9 mouse cellular contexts compared by ENCODE assay signal in the genomic region with DNA sequence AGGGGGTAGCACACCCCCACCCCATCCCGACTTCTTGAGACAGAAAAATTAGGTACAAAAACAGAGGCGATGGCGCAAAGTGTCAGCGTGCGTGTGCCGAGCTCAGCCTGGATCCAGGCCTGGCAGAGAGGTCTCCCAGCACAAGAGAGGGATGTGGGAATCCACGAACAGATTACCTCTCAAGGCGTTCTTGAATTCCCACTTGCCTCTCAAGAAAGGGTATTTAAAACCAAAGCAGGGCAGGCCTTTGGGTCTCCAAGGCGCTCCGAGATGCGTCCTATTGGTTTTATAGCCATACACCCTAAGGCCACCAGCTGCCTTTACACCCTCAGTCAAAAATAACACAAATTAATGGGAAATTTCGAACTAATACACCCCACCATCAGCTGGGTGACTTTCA. TPM values are rescaled to one million over a fixed set of nuclear protein-coding genes. Genes with fewer than 3 reads are reported as not detected.
DNase-seq lines count a peak whose midpoint lies in the region; ATAC-seq and TF ChIP-seq lines count a peak whose summit lies in the region.
"Had no signal": no experiment of that assay in that cellular context is flagged by ENCODE, and none has a peak within 500 bp of the region (broad histone marks: within the 10 kb centered on the region; RNA-seq: fewer than 3 reads in every experiment).

No protein-coding gene starts in this region.

- peaks cover 83% of the 10 kb centered on the region for H3K27me3 ChIP-seq in heart, embryonic 12.5 days (replicated peaks)
- peaks cover 89% of the 10 kb centered on the region for H3K27me3 ChIP-seq in hindbrain, embryonic 10.5 days (ENCODE audit: insufficient read depth, poor library complexity, severe bottlenecking)
- peaks cover 73% of the 10 kb centered on the region for H3K27me3 ChIP-seq in liver, postnatal 0 days (ENCODE audit: insufficient read depth, low read length)

- no peak overlapping the region for H3K9ac ChIP-seq in heart, embryonic 12.5 days
- H3K9ac ChIP-seq in liver, postnatal 0 days (replicated peaks) = no peak overlapping the region

- H3K4me1 ChIP-seq in heart, embryonic 12.5 days (replicated peaks) = peaks cover 30% of the 10 kb centered on the region
- H3K4me1 ChIP-seq in hindbrain, embryonic 10.5 days (replicated peaks) = peaks cover 37% of the 10 kb centered on the region
- peaks cover 20% of the 10 kb centered on the region for H3K4me1 ChIP-seq in liver, postnatal 0 days (ENCODE audit: insufficient read depth)

- WGBS in heart, embryonic 12.5 days = 13% methylated on average over 12 of the region's 12 CpGs
- 3% methylated on average over 12 of the region's 12 CpGs for WGBS in hindbrain, embryonic 10.5 days
- 17% methylated on average over 12 of the region's 12 CpGs for WGBS in liver, postnatal 0 days (ENCODE audit: insufficient replicate concordance)

- DNase-seq in heart, adult 8-10 months (ENCODE audit: low spot score) = no peak
- DNase-seq in NIH3T3 (ENCODE audit: low read depth) = peak; percentile 40
- DNase-seq in hindbrain, embryonic 10.5 days (ENCODE audit: low spot score) = peak; percentile 43
- no peak for DNase-seq in liver, postnatal 0 days
- DNase-seq in right cerebral cortex, adult 18-20 months = no peak
- DNase-seq in yolk sac, embryonic 10.5 days (ENCODE audit: low spot score) = no peak

- TF ChIP-seq EP300 in liver, postnatal 0 days (IDR thresholded peaks at IDR 0.05; ENCODE audit: low read depth) = no peak

- TF ChIP-seq CTCF in liver, postnatal 0 days (IDR thresholded peaks at IDR 0.05; ENCODE audit: low read depth) = no peak

- peak overlapping the region; percentile 79 for H3K4me2 ChIP-seq in heart, embryonic 12.5 days
- peak overlapping the region; percentile 74; the same call in 1 of the 2 replicates for H3K4me2 ChIP-seq in liver, postnatal 0 days (ENCODE audit: low read depth, low read length)

- ATAC-seq in heart, embryonic 12.5 days (ENCODE audit: insufficient number of reproducible peaks, low FRiP score) = no peak
- no peak for ATAC-seq in liver, postnatal 0 days
- no peak for ATAC-seq in cerebellum, adult (ENCODE audit: insufficient number of reproducible peaks, low FRiP score, low TSS enrichment)

- peak overlapping the region; percentile 49 for H3K4me3 ChIP-seq in heart, embryonic 12.5 days
- H3K4me3 ChIP-seq in hindbrain, embryonic 10.5 days = peak overlapping the region; percentile 59
- peak overlapping the region; percentile 51 for H3K4me3 ChIP-seq in liver, postnatal 0 days (ENCODE audit: low read depth, low read length)

- H3K36me3 ChIP-seq in heart, embryonic 12.5 days = no peaks in the 10 kb centered on the region
- no peaks in the 10 kb centered on the region for H3K36me3 ChIP-seq in hindbrain, embryonic 10.5 days
- no peaks in the 10 kb centered on the region for H3K36me3 ChIP-seq in liver, postnatal 0 days (replicated peaks; ENCODE audit: insufficient read depth, low read length)

- no peaks in the 10 kb centered on the region for H3K9me3 ChIP-seq in heart, embryonic 12.5 days (replicated peaks)
- no peaks in the 10 kb centered on the region for H3K9me3 ChIP-seq in hindbrain, embryonic 10.5 days
- no peaks in the 10 kb centered on the region for H3K9me3 ChIP-seq in liver, postnatal 0 days (ENCODE audit: low read length)

- no peak overlapping the region for H3K27ac ChIP-seq in heart, embryonic 12.5 days (ENCODE audit: poor library complexity, severe bottlenecking)
- H3K27ac ChIP-seq in hindbrain, embryonic 10.5 days = no peak overlapping the region
- no peak overlapping the region for H3K27ac ChIP-seq in liver, postnatal 0 days (ENCODE audit: low read depth)

RNA-seq across cellular contexts. Expression of gene Foxf2, which starts 4.4 kb away (rescaled TPM):
- 0.18 TPM in 1 of 2 replicates, not detected in the other for polyA plus RNA-seq in heart, embryonic 12.5 days (2016; fragmentation: Nextera tagmentation; extraction: Ambion mirVana)
- under 1 TPM in 2 of 4 experiments, not detected in 2; 0.16 to 0.19 TPM for total RNA-seq in heart, adult 8-10 months (2022)
- 5.7 and 11.8 TPM in 2 replicates for polyA plus RNA-seq in hindbrain, embryonic 10.5 days (2016; fragmentation: Nextera tagmentation; extraction: Ambion mirVana)
- polyA plus RNA-seq in liver, postnatal 0 days (2015; fragmentation: Nextera tagmentation; extraction: Ambion mirVana) = not detected in 2 replicates
- total RNA-seq: adrenal gland, postnatal 36 days had no signal

Comparison
In these comparisons a context has a peak if more than half of its experiments do, and no peak if none do; other contexts are left out.
1. DNase-seq: peak in NIH3T3 (single experiment) and hindbrain, embryonic 10.5 days (single experiment); none in heart, adult 8-10 months (single experiment), liver, postnatal 0 days (single experiment), right cerebral cortex, adult 18-20 months (single experiment) and yolk sac, embryonic 10.5 days (single experiment).
2. Peak in every context shown above with its lines, with median percentiles within 50 percentile points of each other: H3K4me3 ChIP-seq.